Mouse (Mus musculus) layer of hippocampus, postnatal 36 days (tissue): ENCODE data around the gene Kdm1a. TPM values are rescaled to one million over a fixed set of nuclear protein-coding genes. Genes with fewer than 3 reads are reported as not detected.
A peak's percentile ranks its signal among the peaks of the same experiment; 100 is the strongest.

ENCODE experiments used
- DNase-seq, 2 experiments: peaks; one replicate each; pipeline ENCODE4 v3.0.0; 2022
- total RNA-seq, 2 experiments: library from RNA; stranded (reverse); gene quantifications; 2 replicates each; pipeline ENCODE4 v1.2.3; 2021

Kdm1a gene
- 10 to 100 TPM; 89.2 to 95.6 TPM for total RNA-seq

DNA sequence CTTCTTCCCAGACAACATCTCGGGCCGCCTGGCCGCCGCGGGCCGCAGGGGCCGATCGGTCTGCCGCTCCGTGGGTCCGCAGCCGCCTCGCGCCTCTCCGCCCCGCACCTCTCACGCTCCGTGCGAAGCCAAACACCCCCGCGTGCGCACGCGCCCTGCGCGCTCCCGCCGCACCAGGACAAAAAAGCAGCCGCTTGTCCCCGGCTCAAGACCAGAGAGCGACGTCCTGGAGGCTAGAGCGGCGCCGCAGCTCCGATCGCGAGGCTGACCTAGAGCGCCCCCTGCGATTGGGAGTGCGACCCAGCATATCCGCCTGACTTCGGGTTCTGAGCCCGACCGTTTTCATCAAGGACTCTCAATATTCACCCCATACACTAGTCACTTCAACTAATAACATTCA, at the start of gene Kdm1a:
Gene Kdm1a, minus strand, starts transcription at position 156 of the 400 bp plus-strand sequence.
- DNase-seq = peak; percentile 94 to 96

DNA sequence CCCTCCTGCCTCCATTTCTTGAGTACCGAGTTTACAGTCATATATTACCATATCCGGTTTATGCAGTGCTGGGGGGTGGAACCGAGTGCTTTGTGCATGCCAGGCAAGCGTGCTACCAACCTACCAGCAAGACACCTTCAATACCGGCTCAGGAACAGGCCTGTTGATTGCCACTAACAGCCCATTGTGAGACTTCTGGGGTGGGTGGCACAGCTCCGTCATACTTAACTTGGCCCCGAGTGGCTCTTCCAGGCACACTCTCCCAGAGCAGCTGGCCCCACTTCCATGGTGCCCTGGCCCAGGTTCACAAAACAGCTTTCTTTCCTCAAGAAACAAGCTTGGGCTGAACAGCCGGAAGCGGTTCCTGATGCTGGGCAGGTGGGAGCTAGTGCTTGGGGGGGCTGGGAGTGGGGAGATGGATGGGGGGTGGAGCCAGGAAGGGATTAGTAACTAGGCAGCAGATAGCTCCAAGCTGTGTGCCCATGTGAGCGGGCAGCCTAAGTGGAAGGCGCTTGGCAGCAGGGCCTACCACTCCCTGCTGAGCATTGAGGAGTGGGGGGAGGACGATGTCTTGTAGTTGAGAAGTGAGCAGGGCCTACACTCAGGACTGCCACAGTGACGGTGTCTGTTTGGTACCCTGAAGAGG, 49.5 kb upstream of the Kdm1a start:
- peak; percentile 31 to 44 for DNase-seq

DNA sequence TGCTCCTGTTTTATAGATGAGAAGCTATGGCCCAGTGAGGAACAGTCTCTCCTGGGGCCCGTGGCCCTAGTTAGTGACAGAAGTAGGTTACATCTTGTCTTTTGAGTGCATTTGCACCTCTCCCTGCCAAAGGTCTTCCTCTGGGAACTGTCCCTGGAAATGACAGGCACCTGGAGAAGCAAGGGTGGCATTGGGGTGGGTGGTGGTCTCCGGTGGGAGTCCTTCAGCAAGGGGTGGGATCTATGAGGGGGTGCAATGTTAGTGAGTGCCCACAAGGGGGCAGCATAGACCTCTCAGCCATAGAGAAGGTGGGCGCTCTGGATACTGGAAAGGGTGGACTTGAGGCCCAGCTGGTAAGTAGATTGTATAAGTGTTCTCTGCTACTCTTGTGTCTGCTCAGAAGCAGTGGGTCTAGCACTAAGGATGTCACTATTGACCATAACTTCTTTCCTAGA, 48.9 kb upstream of the Kdm1a start:
- DNase-seq = peak in 1 of 2 experiments; percentile 30

DNA sequence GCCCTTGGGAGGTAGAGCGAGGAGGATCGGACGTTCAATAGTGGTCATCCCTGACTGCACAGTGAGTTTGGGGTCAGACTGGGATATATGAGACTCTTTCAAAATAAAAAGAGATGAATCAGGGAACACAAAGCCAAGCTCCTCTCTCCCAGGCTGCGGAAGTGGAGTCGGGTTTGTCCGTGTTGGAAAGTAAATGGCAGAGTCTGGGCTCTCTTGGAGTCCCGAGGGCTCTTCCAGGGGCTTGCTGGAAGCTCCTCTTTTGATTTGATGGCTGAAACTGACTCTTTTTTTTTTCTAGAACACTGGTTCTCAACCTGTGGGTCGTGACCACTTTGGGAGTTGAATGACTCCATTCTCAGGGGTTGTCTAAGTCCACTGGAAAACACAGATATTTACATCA, 47.7 kb upstream of the Kdm1a start:
- no peak for DNase-seq

DNA sequence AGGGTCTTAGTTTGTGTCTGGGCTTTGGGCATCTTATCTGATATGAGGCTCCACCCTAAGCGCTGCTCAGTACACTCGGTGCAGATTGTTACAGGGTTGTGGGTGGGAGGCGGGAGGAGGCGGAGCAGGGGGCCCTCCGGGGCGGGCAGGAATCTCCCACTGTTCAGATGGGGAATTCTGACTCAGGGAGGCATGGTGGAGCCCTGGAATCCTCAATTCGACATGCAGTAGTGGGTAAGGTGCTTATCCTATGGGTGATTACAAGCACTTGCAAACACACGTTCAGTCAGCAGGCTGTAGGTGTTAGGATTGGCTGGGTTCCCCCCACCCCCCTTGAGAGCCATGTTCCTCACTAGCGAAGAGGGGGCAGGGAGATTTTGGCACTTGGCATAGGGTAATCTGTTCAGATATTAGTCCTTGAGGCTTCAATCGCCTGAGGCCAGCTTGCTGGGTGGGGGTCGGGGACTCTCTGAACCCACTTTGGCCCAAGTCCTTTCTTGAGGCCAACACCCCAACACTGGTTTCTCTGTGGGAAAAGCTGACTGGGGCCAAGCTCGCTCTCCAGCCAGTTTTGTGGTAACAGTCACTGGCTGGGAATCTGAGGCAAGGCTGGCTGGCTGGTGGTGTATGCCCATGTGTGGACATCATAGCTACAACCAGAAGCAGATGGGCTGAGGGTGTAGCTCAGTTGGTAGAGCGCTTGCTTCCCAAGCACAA, 47.1 kb upstream of the Kdm1a start:
- DNase-seq = peak; percentile 58 to 67

DNA sequence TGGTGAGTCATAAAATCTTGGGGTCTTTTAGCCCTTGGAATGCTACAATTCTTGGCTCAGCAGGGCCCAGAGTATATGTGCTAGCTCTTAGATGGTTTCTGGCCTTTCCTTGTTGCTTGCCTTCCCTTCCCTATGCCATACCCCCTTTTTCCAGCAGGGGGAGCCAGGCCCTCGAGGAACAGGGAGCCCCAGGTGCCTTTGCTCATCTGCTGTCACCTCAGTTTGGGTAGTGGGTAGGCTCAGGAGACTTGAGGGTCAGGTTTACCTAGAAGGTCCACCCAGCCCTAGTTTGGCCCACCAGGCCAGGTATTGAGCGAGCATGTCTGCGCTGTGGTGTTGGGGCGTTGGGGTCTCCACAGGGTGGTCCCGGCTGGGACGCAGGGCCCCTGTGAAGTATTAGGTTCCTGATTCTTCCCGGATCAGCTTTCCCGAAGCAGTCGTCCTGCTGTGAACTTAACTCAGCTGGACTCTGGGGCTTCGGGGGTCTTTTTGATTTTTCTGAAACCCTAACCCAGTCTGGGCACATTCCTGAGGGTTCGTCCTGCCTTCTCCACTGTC, 46.5 kb upstream of the Kdm1a start:
- DNase-seq = peak; percentile 84 to 88

DNA sequence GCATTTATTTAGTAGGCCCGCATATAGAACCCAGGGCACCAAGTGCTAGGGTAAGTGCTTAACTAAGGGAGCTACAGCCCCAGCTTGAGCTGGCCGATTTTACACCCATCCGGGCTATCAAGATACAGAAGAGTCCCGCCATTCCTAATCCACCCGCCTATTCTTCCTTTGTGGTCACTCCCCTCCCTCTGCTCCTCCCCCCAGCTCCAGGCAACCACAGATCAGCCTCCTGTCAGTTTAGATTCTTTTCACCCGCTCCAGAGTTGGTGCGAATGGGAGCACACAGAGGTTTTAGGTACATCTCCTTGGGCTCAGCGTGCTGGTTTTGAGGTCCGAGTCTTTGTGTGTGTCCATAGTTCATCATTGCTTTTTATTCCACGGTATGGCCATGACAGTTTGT, 36.4 kb upstream of the Kdm1a start:
- no peak for DNase-seq

DNA sequence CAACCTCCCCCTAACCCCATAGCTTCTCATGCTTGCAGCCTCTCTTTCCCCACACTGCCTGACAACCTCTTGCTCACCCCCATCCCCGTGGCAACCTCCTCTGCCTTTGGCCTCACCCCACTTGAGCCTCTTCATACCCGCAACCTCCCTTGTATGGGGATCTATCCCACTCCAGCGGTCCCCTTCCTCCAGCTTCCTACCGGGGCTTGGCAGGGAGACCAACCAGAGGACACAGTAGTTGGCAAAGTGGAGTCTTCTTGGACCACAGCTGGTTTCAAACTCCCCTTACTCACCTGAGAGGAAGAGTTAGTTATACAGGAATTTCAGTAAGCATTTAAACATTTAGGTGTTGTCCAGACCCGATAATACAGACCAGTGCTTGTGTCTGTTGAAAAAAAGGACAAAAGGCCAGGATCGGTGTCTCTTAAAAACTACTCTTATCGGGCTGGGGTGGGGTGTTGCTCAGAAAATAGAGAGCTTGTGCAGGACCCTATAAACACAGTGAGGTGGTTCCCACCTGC, 35.8 kb upstream of the Kdm1a start:
- DNase-seq = no peak

DNA sequence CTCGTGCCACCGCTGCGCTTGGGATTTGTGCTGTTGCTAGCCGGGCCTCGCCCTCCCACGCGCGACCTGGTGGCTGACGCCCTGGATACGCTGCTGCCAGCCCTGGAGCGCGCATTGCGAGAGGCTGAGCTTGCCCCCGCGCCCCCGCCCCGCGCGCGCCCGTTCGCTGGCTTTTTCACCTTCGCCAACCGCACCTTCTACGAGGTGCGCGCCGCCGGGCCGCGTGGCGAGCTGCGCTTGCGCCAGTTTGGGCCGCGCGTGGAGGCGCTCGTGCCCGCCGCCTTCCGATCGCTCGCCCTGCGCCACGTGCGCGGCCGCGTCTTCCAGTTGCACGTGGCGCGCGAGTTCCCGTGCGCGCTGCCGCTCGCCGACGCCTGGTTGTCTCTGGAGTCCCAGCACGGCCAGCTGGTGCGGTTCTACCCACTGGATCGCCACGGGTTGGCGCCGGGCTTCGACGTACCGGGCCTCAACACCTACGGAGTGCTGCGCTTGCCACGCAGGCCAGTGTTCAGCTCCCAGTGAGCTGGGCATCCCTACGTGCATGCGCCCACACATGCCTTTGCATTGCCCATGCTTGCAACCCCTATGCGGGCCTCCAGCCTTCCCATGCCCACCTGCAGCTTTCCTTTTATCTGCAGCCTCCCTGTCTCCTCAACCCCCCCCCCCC, 35.2 kb upstream of the Kdm1a start:
- peak; percentile 71 to 77 for DNase-seq

DNA sequence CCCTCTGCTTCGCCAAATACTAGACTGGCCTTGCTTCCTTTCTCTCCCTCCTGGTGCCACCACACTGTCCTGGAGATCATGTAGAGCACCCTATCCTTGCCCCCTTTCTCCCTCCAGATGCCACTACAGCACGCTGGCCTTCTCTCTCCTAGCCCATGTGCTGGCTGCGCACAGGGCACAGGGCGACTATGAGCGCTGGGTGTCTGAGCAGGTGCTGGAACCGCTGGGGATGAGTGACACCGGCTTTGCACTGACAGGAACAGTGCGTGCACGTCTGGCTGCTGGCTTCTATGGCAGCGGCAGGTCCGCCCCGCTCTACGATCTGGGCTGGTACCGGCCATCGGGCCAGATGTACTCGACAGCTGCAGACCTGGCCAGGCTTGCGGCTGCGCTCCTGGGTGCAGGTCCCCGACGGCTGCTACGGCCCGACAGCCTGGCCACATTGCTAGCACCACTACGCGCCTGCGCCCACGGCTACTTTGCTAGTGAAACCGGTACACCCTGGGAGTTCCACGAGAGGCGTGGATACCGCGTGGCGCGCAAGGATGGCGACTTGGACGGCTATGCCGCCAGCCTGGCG, 34.5 kb upstream of the Kdm1a start:
- DNase-seq = no peak

DNA sequence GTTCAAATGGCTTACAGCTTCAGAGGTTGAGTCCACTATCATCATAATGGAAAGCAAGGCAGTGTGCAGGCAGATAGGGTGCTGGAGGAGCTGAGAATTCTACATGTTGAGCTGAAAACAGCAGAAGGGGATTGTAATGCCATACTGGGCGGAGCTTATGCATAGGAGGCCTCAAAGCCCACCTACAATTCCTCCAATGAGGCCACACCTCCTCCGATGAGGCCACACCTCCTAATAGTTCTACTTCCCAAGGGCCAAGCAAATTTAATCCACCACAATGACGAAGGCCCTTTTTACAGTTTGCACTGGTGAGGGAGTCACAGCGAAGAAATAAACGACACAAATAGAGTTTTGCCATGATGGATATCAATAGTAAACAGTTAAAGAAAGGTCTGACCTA, 34.0 kb upstream of the Kdm1a start:
- no peak for DNase-seq

DNA sequence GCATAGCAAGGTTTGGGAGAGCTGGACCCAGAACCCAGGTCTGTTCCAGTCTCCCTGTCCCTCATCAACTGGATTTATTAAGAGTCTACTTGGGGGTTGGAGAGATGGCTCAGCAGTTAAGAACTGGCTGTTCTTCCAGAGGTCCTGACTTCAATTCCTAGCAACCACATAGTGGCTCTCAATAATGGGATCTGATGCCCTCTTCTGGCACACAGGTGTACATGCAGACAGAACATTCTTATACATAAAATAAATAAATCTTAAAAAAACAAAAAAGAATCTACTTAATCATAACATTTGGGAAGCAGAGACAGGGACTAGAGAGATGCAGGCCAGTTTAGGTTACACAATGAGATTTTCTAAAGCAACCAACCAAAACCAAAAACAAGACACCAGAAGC, 33.5 kb upstream of the Kdm1a start:
- DNase-seq = no peak

DNA sequence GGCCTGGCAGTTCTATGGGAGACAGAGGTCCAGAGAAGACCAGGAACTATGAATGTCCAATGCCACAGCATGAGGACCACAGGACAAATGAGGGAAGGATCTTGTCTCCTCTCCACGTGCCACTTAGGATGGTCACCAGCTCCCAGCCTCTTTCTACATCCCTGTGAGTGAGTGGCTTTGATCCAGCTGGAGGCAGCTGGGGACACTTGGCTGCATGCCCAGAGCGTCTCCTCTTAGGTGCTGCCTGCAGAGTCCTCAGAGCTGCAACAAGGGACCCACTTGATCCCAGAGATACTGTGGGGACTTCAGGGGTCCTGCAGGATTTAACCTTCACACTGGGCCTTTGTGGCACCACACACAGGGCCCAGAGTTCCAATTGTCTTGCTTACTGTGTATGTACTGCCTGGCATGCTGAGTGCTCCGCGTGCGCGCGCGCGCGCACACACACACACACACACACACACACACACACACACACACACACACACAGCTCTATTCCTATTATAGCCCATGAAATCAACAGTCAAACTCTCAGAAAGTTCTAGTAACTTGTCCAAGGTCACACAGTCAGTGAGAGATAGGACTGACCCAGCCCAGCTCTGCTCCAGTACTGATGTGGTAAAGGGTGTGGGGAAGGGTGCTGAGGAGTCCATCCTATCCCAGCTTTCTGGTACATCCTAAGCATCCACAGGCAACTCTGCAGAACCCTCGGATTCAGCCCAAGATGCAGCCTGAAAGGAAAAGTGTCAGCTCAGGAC, 28.9 kb upstream of the Kdm1a start:
- DNase-seq = no peak

DNA sequence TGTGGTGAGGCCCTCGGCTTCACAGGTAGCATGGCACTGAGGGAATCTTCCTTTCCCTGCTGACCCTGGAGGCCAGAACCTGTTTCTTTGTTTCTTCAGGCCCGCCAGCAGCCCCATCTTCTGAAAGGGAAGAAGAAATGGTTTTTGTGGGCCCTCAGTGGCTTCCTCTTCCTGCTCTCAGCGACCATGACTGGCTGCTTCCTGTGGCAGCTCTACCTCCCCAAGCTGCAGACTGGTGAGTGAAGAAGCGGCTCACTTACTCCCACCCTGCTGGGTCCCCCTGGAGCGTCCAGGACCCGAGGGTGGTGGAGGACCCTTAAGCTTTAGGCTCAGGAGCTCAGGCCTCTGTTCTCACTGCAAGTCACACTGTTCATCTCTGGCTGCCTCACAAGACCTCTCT, 24.1 kb upstream of the Kdm1a start:
- DNase-seq = no peak

DNA sequence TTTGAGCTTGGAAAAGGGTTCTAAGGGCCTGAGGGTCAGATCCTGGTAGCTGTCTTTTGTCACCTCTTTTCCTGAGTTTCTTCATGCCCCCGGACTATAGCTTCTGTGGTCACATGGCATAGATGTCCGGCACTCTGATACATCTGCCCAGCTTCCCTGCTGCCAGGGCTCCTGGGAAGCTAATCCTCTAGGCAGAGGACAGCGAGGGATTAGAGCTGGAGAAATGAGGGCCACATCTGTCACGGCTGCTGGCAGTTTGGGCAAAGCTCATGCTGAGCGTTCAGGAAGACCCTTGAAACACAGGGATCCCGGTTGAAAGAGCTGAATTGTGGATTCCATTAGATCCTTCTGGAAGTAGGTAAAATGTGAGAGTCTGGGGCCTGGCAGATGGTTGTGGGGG, 19.9 kb upstream of the Kdm1a start, which contains the start of gene Lactbl1:
Gene Lactbl1, plus strand, starts transcription at position 234 of the 400 bp plus-strand sequence.
- DNase-seq = no peak

DNA sequence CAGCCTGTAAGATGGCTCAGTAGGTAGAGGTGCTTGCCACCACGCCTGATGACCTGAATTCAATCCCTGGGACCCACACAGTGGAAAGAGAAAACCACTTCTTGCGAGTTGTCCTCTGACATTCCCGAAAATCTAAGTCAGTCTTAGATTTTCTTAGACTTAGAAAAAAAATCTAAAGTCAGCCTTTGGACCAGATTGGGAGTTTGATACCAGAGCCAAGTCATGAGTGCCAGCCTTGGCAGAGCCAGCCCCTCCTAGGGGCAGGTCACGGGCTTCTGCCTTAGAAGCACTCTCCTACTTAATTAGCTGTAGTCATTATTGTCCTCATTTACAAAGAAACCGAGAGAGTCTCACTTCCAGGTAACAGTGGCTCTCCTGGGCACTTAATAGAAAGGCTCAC, 19.4 kb upstream of the Kdm1a start:
- no peak for DNase-seq

DNA sequence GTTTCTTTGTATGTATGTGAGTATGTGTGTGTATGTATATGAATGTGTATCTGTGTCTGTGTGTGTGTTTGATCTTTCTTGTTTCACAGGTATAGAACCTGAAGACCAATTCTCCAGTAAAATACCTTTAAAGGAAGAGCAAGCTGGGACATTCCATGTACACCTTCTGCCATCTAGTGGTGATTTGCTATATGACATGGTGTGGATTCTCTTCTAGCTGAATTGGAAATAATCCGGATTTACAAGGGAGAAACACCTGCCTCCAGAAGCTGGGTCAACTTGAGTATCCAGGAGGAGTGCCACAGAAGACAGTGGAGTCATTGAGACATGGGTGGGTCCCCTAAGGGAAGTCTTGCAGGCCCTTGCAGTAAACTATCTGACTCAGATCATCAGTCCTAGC, 18.8 kb upstream of the Kdm1a start:
- DNase-seq = no peak

DNA sequence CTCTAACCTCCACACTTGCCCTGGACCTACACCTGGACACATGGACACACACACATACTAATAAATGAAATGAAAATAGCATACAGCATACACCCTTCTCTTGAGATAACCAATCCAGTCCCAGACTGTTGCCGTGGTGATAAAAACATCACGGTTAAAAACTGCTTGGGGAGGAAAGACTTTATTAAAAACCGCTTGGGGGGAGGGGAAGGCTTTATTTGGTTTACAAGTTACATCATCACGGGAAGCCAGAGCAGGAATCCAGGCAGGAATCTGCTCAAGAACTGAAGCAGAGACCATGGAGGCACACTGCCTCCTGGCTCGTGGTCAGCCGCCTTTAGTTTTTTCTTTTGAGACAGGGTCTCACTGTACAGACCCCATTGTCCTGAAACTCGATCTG, 11.1 kb upstream of the Kdm1a start:
- DNase-seq = no peak

DNA sequence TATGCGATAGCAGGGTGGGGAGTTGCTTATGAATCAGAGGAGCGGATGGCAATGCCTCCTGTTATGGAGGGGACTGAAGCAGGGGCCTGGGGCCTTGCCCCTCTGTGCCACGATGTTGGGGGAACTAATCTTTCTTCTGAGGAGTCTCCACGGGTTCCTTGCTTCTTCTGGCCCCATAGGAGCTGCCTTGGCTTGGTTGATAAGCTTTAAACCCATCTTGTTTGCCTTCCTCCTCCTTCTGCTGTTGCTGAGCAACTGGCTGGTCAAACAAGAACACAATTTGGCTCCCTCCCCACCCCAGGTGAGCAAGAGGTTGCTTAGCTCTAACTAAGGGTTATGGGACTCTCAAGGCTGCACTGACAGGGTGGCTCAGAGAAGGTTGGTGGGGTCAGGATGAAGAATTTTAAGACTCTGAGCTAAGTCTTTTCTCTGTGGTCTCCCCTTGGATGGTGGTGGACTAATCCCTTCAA, 7.9 kb upstream of the Kdm1a start, which contains the start of gene Tex46:
Gene Tex46, plus strand, starts transcription at position 51 of the 470 bp plus-strand sequence.
- no peak for DNase-seq

DNA sequence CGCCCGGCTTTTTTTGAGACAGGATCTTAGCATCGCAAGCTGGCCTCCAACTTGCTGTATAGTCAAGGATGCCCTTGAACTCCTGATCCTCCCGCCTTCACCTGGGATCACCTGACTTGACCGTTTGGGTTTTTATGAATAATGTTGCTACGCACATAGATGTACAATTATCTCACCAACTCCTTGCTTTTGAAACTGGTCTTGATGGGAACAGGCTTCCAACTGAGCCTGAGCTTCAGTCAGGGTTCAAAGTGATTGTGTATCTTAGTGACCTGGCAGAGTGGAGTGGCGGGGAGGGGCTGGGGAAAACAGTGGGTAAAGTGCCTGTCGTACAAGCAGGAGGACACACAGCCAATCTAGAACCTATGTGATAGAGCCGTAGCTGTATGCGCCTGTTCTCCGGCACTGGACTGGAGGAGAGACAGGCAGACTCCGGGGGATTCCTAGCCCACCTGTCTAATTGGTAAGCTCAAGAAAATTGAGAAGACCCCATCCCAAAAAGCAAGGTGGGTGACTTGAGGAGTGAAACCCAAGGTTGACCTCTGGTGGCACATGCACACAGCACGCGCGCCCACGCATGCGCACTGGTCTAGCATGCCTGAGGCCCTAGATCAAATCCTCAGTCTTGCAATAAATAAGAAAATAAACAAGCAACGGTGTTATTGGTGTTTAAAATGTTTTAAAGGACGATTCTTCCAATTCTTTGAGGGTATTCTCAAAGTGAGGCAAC, 3.4 kb upstream of the Kdm1a start:
- DNase-seq = no peak

DNA sequence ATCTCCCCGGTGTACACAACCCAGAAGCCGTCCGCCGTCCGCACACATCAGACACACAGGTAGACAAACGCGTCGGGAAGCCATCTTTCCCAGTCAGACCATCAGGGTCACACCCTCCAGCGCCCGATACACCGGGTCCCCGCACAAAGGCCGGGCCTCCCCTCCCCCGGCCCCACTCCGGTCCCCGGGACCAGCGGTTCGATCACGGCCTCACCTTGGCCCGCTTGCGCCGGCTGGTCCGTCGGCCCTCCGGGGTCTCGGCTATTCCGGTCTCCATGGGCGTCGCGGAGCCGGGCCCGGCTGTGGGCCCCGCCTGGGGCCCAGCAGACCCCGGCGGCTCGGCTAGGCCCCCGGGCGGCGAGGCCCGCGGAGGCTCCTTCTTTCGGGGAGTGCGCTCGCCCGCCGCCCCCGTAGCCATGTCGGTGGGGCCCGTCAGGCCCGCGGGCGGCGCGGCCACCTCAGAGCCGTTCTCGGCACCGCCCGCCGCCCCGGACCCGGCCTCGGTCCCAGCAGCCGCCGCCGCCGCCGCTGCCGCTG, 437 bp downstream of the Kdm1a start:
- DNase-seq = peak; percentile 44 to 45
